Mouse (Mus musculus) hindbrain, embryonic 14.5 days (tissue): ENCODE results near the gene Pum3. TPM values are rescaled to one million over a fixed set of nuclear protein-coding genes. Genes with fewer than 3 reads are reported as not detected.
A peak's percentile ranks its signal among the peaks of the same experiment; 100 is the strongest.

ENCODE experiments used
- ATAC-seq: fragments of 200-750 bp; cut with Nextera tagmentation; 2 replicates; pipeline ENCODE4 v1.8.0; 2017; ENCODE audit warnings: moderate number of reproducible peaks, mild to moderate bottlenecking, moderate TSS enrichment, moderate library complexity; ENCODE audit not compliant: low FRiP score
- DNase-seq: peaks from one replicate; pipeline ENCODE4 v3.0.0-alpha.2; 2015; ENCODE audit warnings: low spot score
- H3K27ac ChIP-seq: fragments of 300-500 bp; sonication (generic); 2 replicates; pipeline ENCODE4 v1.5.1; 2014; ENCODE audit warnings: mild to moderate bottlenecking, moderate library complexity
- H3K27me3 ChIP-seq: fragments of 300-500 bp; sonication (generic); 2 replicates; pipeline ENCODE4 v1.6.1; 2014; ENCODE audit warnings: mild to moderate bottlenecking, low read length, mixed read lengths; ENCODE audit not compliant: control insufficient read depth, insufficient read depth
- H3K36me3 ChIP-seq: fragments of 300-500 bp; sonication (generic); replicated peaks from 2 replicates; pipeline ENCODE4 v1.6.1; 2014; ENCODE audit not compliant: control insufficient read depth, insufficient read depth
- H3K4me1 ChIP-seq: fragments of 300-500 bp; sonication (generic); replicated peaks from 2 replicates; pipeline ENCODE4 v1.6.1; 2014; ENCODE audit warnings: antibody characterized with exemption, low read length, mixed read lengths; ENCODE audit not compliant: control insufficient read depth, insufficient read depth
- H3K4me2 ChIP-seq: fragments of 300-500 bp; sonication (generic); replicated peaks from 2 replicates; pipeline ENCODE4 v1.6.1; 2014; ENCODE audit warnings: mild to moderate bottlenecking, moderate library complexity
- H3K4me3 ChIP-seq: fragments of 300-500 bp; sonication (generic); replicated peaks from 2 replicates; pipeline ENCODE4 v1.5.1; 2014; ENCODE audit warnings: mild to moderate bottlenecking, low read length
- H3K9ac ChIP-seq: fragments of 300-500 bp; sonication (generic); 2 replicates; pipeline ENCODE4 v1.6.1; 2014
- H3K9me3 ChIP-seq: fragments of 300-500 bp; sonication (generic); 2 replicates; pipeline ENCODE4 v1.6.1; 2016; ENCODE audit warnings: low read length; ENCODE audit not compliant: control insufficient read depth
- WGBS: fragments of 180-500 bp; shearing (Covaris S2); extraction: QIAGEN DNeasy Blood & Tissue Kit; methylation state at CpG from one replicate; pipeline ENCODE4 v1.1.7; 2014; 5-methylcytosine and 5-hydroxymethylcytosine counted together
- polyA plus RNA-seq: library from polyadenylated mRNA; unstranded; fragments of >200 nt; fragmentation: Nextera tagmentation; extraction: Ambion mirVana; gene quantifications from 2 replicates; pipeline ENCODE4 v1.2.1, GENCODE M21; 2014

Pum3 gene
- polyA plus RNA-seq, 1 experiment from 2014 or later, result 58.8 TPM

DNA sequence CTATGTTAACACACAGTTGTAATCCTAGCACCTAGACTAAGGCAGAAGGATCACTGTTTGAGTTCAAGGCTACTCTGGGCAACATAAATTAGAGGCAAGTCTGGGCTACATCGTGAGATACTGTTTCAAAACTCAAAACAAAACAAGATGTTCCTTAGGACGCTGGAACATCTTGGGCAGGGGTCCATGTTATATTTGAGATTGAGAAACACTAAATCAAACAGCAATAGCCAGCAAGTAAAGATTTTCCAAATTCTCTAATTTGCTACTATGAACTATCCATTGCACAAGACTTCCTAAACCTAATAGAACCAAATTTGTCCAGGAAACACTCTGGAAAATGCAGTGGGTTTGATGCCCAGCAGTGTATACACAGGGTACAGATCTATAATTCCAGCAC lies 1.8 kb downstream of the Pum3 start:
- ATAC-seq (no peak), DNase-seq (no peak)
- Histone ChIP-seq H3K4me1 (peaks cover 14% of the 10 kb centered on the region), H3K9me3 (no peaks in the 10 kb centered on the region), H3K36me3 (peaks cover 28% of the 10 kb centered on the region), H3K9ac (no peak overlapping the region), H3K27me3 (no peaks in the 10 kb centered on the region), H3K27ac (no peak overlapping the region), H3K4me3 (no peak overlapping the region), H3K4me2 (no peak overlapping the region)
- WGBS, result 93% methylated on average over 2 of the region's 2 CpGs

DNA sequence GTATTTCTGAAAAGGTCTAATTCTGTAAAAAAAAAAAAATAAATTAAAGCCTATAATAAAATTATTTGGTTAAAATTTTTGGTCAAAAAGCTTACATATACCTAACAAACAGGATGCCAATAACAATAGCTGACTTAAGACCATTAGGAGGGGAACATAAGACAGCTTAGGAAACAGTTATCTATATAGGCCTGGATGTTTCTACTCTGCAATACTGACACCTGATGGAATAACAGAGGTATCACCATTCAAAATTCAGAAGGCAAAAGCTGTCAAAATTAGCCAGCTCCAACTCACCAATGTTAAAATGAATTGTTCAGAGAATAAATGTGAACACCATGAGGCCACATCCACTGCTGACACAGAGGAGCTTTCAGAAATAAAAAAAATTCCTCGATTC lies 3.2 kb downstream of the Pum3 start:
- ATAC-seq (no peak), DNase-seq (peak; percentile 54)
- H3K9ac ChIP-seq, result no peak overlapping the region
- peaks cover 41% of the 10 kb centered on the region for H3K36me3 ChIP-seq
- H3K4me2 ChIP-seq, result no peak overlapping the region
- 97% methylated on average over 1 of the region's 1 CpGs for WGBS
- H3K4me3 ChIP-seq, result no peak overlapping the region
- H3K9me3 ChIP-seq, result no peaks in the 10 kb centered on the region
- peaks cover 14% of the 10 kb centered on the region for H3K4me1 ChIP-seq
- H3K27me3 ChIP-seq, result no peaks in the 10 kb centered on the region
- H3K27ac ChIP-seq, result no peak overlapping the region

DNA sequence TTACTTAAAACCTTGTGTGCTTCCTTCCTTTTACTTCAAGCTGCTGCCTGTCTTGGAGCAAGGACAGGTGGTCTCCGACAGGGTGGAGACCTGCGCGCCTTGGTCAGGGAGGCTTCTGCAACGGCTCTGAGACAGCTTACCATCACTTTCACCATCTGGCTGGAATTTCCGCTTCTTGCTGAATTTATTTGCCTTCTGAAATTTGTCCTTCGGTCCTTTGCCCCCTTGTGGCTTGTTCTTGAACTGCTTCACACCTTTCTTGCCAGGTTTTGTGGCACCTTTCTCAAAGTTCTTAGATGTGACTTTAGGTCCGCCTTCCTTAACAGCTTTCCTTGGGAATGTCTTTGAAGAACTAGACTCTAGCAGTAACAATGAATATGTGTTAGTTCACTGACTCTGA lies 4.0 kb downstream of the Pum3 start:
- no peak overlapping the region for H3K27ac ChIP-seq
- WGBS, result 76% methylated on average over 7 of the region's 7 CpGs

DNA sequence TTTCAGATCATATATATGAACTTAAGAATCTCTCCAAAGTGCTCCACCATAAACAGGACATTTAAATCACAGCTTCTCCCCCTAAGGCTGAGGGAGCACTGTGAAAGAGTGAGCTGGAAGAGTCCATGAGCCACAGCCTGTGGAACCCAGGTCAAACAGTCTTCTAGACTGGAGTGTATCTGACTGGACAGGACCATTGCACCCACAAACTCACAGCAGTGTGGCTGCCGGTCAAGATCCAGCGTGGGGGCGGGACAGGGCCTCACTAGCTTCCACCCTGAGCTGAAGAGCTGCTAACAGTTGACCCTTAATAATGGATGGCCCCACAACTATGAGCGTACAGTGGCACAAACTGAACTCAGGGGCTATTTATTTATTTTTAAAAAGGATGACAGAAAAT lies 12.2 kb downstream of the Pum3 start:
- DNase-seq (no peak), ATAC-seq (no peak)
- H3K4me1 ChIP-seq, result no peaks in the 10 kb centered on the region
- H3K27ac ChIP-seq, result no peak overlapping the region
- no peaks in the 10 kb centered on the region for H3K9me3 ChIP-seq
- H3K9ac ChIP-seq, result no peak overlapping the region
- H3K27me3 ChIP-seq, result no peaks in the 10 kb centered on the region
- no peak overlapping the region for H3K4me3 ChIP-seq
- H3K4me2 ChIP-seq, result no peak overlapping the region
- 96% methylated on average over 4 of the region's 4 CpGs for WGBS
- H3K36me3 ChIP-seq, result peaks cover 85% of the 10 kb centered on the region

More for the DNA sequence above, 4.0 kb downstream of the Pum3 start:
- ATAC-seq, result no peak
- no peak overlapping the region for H3K4me2 ChIP-seq
- H3K9me3 ChIP-seq, result no peaks in the 10 kb centered on the region
- H3K36me3 ChIP-seq, result peaks cover 49% of the 10 kb centered on the region
- no peak overlapping the region for H3K9ac ChIP-seq
- H3K27me3 ChIP-seq, result no peaks in the 10 kb centered on the region
- H3K4me3 ChIP-seq, result no peak overlapping the region
- DNase-seq, result peak; percentile 73
- H3K4me1 ChIP-seq, result peaks cover 8% of the 10 kb centered on the region

DNA sequence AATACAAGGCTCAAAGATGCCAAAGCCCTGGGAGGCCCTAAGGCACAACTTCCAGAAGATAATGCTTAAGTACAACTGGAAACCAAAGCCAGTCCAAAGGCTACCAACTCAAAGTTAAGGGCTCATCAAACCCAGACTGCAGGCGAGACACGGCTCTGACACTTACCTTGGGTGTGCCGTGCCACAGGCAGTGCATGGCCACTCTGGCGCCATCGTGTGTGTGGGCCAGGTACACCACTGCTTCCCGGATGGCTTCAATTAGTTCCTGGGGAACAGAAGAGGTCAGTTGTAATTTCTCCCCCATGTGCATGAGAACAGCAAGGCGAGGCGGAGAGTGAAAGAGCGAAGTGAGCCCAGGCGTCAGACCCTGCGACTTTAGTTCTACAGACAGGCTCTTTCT lies 13.1 kb downstream of the Pum3 start:
- no peaks in the 10 kb centered on the region for H3K27me3 ChIP-seq
- no peaks in the 10 kb centered on the region for H3K4me1 ChIP-seq
- DNase-seq, result peak; percentile 40
- H3K4me3 ChIP-seq, result no peak overlapping the region
- ATAC-seq, result no peak
- H3K9ac ChIP-seq, result no peak overlapping the region
- peaks cover 84% of the 10 kb centered on the region for H3K36me3 ChIP-seq
- no peaks in the 10 kb centered on the region for H3K9me3 ChIP-seq
- no peak overlapping the region for H3K27ac ChIP-seq
- no peak overlapping the region for H3K4me2 ChIP-seq
- WGBS, result 61% methylated on average over 11 of the region's 11 CpGs

DNA sequence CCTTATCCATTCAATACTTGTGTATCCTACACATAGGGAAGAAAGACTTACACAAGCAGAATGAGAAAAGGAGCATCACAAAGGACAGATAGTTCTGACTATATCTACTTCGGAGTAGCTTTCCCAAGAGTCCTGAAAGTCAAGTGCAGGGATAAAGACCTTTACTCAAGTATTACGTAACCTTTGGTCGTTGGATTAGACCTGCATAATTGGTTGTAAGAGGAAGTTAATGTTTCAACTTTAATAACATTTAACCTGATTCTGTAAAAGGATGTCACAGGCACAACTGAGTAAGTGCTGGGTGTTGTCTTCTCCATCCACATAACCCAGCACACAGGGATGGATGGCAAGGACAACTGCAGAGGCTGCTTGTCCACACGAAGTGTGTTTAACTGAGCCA lies 18.3 kb downstream of the Pum3 start:
- 93% methylated on average over 4 of the region's 4 CpGs for WGBS
- Histone ChIP-seq H3K36me3 (peaks cover 57% of the 10 kb centered on the region), H3K27ac (no peak overlapping the region), H3K4me2 (no peak overlapping the region), H3K4me1 (no peaks in the 10 kb centered on the region), H3K9ac (no peak overlapping the region), H3K9me3 (no peaks in the 10 kb centered on the region), H3K27me3 (no peaks in the 10 kb centered on the region), H3K4me3 (no peak overlapping the region)
- DNase-seq (no peak), ATAC-seq (no peak)

DNA sequence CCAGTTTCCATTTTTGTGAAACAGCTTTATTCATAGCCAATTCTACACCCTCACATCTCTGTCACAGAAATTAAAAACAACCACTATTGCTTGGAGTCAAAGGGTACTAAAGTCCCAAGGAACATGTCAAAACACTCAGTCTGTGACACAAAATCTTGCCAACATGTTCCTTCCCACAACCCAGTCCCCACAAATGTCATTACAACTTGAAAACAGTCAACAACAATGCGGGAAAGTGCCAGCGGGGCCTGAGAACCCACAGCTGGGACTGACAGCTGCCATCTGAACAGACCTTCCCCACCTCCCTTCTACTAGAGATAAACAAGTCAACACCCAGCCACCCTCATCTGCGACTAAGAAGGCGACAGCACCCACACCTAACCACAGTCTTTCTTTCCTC lies 18.9 kb downstream of the Pum3 start:
- Histone ChIP-seq H3K27ac (no peak overlapping the region), H3K36me3 (peaks cover 51% of the 10 kb centered on the region), H3K4me1 (no peaks in the 10 kb centered on the region), H3K9me3 (no peaks in the 10 kb centered on the region), H3K4me3 (no peak overlapping the region), H3K4me2 (no peak overlapping the region), H3K27me3 (no peaks in the 10 kb centered on the region), H3K9ac (no peak overlapping the region)
- 95% methylated on average over 4 of the region's 4 CpGs for WGBS
- ATAC-seq (no peak), DNase-seq (no peak)

DNA sequence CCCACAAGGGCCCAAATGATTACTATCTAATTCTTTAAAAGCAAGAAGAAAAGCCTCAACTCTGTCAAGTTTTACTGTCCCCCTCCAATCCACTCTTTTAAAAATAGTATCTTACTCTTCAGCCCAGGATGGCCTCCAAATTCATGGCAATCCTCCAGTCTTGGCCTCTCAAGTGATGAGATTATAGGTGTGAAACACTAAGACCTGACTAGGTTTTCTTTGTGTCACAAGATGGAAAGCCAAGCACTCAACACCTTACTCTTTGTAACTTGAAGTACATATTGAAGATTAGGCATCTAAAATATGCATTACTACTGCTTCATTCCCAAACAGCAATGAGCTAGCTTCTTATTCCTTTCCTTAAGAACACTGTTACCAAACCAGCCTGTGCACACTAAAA lies 19.8 kb downstream of the Pum3 start:
- Histone ChIP-seq H3K4me1 (no peaks in the 10 kb centered on the region), H3K36me3 (peaks cover 43% of the 10 kb centered on the region), H3K27me3 (no peaks in the 10 kb centered on the region), H3K4me3 (no peak overlapping the region), H3K9me3 (no peaks in the 10 kb centered on the region), H3K9ac (no peak overlapping the region), H3K27ac (no peak overlapping the region), H3K4me2 (no peak overlapping the region)
- DNase-seq (no peak), ATAC-seq (no peak)

DNA sequence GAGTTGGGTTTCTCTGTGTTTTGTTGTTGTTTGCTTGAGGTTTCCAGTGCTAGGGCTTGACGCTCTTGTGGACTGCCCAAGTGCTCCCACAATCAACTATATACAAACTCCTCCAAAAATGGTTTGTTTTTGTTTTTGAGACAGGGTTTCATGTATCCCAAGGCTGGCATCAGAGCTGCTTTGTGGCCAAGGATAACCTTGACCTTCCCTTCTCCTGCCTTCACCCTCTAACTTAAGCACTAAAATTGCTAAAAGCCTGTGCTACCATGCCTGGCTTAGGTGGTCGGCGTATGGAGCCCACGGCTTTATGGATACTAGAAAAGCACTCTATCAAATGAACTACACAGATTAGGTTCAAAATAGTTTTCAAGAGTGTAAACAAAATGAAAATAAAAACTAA lies 20.4 kb downstream of the Pum3 start:
- Histone ChIP-seq H3K27me3 (no peaks in the 10 kb centered on the region), H3K4me2 (no peak overlapping the region), H3K9me3 (no peaks in the 10 kb centered on the region), H3K36me3 (peaks cover 41% of the 10 kb centered on the region), H3K9ac (no peak overlapping the region), H3K4me1 (no peaks in the 10 kb centered on the region), H3K4me3 (no peak overlapping the region), H3K27ac (no peak overlapping the region)
- DNase-seq (no peak), ATAC-seq (no peak)
- 97% methylated on average over 4 of the region's 4 CpGs for WGBS

DNA sequence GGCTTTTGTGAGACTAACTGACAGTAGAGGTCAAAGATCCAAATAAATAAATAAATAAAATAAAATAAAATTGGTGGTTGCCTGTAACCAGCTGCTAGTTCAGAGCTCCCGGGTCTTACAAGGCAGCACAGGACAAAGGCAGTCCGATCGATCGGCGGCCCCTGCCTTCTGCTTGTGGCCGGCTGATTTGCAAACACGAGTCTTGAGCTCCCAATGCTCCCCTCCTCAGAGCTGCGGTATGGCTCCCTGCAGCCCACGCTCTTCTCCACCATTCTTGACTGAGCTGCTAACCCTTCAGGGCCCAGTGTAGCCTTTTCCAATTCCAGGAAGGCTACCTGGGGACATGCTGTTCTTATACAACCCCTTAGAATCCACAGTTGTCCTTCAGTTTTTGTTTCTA lies 31.8 kb downstream of the Pum3 start:
- WGBS, result 78% methylated on average over 9 of the region's 9 CpGs
- H3K27me3 ChIP-seq, result no peaks in the 10 kb centered on the region
- ATAC-seq (no peak), DNase-seq (no peak)
- H3K36me3 ChIP-seq, result peaks cover 73% of the 10 kb centered on the region
- no peak overlapping the region for H3K4me3 ChIP-seq
- no peak overlapping the region for H3K27ac ChIP-seq
- no peak overlapping the region for H3K4me2 ChIP-seq
- H3K9ac ChIP-seq, result no peak overlapping the region
- no peaks in the 10 kb centered on the region for H3K4me1 ChIP-seq
- no peaks in the 10 kb centered on the region for H3K9me3 ChIP-seq
